Mouse (Mus musculus) c-Kit-positive CD71-negative TER-119-negative erythroid progenitor cells, embryonic 14.5 days (primary cell): Measurements from ENCODE around the gene Ndnf.

ENCODE experiments used
- DNase-seq: peaks from one replicate; pipeline ENCODE4 v3.0.0-alpha.2; 2013; ENCODE audit warnings: low read depth

Ndnf gene

GRCm38 (mm10) chr6:65671451-65671850, at the start of gene Ndnf:
Gene Ndnf, plus strand, starts transcription at chr6:65671590.
- no peak for DNase-seq

DNA sequence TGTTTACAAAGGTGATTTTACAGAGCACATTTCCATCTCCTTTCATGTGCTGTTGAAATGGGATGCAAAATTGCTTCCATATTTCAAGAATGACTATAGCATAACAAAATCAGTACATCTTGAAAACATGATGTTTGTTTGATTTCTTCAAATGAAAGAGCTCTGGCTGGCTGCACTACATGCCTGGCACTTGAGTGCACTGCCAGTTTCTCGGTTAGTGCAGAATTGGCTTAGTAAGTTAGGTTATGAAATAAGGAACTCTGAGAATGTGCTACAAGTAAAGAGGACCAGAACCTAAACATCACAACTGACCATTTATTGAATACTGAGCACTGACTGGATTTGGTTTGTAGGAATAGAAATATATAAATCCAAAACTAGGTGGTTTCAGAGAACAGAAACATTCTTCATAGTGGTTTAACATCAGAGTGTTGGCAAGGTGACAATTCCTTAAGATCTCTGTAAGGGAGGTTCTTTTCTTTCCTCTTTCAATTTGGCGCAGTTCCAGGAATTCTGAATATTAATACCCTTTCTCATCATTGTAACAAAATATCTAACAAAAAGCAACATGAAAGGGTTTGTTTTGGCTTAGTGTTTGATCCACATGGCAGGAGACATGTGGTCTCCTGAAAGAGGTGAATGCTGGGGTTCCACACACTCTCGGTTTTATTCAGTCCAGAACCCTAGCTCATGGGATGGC, 48.2 kb upstream of the Ndnf start:
- no peak for DNase-seq

DNA sequence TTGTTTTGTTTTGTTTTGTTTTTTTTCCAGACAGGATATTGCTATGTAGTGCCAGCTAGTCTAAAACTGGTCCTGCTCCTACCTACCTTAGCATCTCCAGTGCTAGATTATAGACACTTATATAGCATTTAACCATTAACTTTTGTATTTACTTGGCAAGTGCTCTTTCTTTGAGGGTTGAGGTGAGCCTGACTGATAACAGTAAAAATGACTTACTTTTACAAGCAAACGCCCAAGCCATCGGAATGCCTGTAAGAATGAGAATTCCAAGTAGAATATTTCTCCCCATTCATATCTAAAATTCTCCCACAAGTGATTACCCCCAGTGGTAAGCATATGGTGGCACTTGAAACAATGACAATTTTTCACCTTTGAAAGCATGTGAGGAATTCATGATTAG, 40.8 kb upstream of the Ndnf start:
- DNase-seq: no peak

DNA sequence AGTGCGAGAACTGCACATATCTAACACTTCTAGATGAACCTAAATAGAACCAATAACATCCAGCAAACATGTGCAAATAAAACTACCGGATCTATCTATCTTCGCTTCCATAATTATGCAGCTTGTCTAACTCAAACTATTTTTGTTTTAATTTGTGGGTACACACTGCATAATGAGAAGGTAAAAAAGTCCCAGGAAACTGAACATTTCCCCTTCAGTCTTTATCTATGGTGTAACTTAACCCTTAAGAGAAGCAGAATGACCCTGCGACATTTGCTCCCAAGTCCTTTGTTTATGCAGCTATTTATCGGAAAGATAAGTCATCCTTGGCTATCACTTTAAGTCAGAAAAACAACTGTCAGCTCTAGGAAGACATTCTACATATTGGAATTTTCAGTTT, 39.2 kb upstream of the Ndnf start:
- no peak for DNase-seq

DNA sequence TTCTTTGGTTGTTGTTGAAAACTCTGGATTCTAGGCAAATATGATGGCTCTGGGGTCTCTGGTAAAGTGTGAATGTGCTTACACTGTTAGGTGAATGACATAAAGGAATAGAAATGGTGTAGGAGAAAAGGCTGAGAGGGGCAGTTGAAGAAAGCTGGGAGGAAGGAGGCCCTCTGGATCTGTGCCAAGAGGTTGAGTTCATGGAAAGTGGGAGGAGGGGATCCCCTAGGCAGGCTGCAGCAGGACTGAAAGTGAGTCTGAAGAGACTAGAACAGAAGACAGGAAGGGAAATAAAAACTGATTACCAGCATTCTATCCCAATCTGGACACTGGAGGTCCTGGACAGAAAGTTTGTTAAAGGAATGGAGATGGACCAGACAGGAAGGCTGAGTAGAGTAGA, 29.0 kb upstream of the Ndnf start:
- no peak for DNase-seq

- DNase-seq: no peak
Measured at GRCm38 (mm10) chr6:65644110-65644509, 27.3 kb upstream of the Ndnf start.

DNA sequence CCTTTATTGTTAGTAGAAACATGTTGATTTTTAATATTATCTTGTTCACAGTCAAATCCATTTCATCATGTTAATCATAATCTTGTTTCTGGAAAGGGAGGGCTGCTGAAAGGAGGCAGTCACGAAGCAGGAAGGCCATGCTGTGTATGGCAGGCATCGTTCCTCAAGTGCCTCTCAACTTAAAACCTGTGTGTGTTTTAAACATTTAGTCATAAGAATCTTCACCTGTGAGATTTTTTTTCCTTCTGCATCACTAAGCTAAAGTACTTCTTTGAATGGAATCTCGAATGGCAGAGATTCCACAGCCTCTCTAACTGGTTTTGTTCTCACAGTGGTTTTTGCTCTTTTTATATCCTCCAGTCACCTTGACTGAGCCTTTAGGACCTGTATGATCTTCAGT, 25.0 kb upstream of the Ndnf start:
- DNase-seq: no peak

DNA sequence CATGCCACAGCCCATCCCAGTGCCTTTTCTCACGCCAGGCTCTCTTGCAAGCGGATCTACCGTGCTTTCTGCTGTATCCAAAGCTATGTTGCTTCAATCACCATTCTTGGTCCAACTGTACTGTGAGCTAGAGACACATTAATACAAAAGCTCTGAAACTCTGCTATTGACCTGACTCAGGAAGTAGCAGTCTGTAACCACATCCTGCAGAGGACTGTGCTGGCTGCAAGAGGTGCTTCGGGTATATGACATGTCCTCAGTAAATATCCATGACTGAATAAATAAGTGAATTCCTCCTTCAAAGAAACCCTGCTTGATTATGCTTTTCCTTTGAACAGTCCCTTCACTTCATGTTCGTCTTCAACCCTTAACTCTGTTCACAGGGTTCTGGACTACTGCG, 23.7 kb upstream of the Ndnf start:
- DNase-seq: no peak

DNA sequence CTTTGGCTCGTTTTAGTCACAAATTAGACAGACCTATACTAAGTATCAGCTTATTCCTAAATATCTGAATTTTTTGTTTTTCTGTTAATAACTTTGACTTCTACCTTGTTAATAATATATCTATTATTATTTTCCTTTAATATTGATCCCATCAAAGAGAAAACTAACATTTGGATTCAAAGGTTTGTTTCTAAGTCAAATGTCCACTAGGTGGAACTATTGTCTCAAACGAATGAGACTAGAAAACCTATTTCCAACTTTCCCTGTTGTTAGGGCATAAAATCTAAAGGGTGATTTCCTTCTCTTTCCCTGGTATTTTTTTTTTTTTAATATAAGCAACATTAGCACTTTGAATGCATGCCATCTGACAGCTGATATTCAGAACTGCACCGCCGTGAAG, 20.0 kb upstream of the Ndnf start:
- no peak for DNase-seq

DNA sequence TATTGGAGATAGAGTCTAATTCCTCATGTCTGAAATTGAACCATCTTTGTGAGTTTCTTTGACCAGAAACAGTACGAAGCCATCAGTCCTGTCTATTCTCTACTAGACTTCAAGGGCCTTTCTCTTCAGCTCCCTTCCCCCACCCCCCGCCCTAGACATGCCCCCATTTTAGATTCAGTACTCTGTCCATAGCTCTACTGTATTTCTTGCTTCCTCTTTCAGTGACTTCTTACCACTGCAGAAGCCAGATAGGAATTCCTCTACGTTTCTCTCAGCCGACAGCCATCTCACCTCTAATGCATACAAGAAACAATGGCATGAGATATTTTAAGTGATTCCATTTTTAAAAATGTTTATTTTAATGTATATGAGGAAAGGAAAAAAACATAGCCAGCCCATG, 10.1 kb upstream of the Ndnf start:
- no peak for DNase-seq

DNA sequence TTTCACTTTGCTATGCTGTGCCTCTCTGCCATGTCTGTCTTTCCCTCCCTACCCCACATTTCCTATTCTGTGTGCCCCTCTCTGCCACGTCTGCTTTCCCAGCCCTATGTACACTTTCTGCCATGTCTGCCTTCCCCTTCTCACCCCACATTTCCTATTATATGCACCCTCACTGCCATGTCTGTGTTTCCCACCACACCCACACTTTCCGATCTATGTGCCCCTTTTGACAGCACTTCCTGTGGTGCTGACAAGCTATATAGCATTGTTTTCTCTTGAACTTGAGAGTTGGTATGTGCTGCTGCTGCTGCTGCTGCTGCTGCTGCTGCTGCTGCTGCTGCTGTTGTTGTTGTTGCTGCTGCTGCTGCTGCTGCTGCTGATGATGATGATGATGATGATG, 9.3 kb upstream of the Ndnf start:
- DNase-seq: no peak

GRCm38 (mm10) chr6:65663990-65664389, 7.4 kb upstream of the Ndnf start:
- no peak for DNase-seq

GRCm38 (mm10) chr6:65666295-65666694, 5.1 kb upstream of the Ndnf start:
- DNase-seq: no peak

DNA sequence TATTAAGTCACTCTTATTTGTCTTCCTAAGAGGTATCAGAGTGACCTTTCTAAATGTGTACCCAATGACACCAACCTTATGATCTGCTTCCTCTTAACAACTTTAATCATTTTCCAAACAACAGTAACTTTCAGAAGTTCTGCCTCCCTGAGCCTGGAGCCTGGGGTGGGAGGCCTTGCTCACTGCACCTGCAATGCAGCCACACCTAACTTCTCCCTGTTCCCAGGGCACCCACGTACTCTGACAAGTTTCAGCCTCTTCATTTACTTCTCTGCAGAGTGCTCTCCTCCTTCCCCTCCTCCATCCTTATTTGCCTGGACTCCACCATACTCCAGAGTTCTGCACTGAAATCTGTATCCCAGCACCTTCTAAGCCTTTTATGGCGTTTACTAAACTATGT, 1.4 kb upstream of the Ndnf start:
- DNase-seq: no peak

DNA sequence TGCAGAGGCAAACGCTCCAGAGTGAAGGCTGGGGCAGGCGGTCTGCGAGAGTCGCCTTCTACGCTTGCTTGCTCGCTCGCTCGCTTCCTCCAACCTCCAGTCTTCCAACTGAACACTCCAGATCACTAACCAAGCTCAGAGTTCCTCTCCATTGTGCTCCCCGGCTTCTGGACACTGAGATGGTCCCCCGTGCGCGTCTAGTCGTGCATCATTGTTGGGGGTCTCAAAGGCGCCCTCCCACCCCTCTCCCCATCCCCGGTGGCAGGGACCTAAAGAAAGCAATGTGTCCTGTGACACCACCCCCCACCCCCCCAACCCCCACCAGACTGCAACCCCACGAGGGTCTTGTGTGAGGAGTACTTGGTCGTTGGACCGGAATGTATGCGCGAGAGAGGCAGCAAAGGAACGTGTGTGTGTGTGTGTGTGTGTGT, 394 bp upstream of the Ndnf start:
- no peak for DNase-seq

- DNase-seq: no peak
Measured at GRCm38 (mm10) chr6:65672131-65673031, 991 bp downstream of the Ndnf start.

- no peak for DNase-seq
Measured at GRCm38 (mm10) chr6:65693938-65694337, 22.5 kb downstream of the Ndnf start.

DNA sequence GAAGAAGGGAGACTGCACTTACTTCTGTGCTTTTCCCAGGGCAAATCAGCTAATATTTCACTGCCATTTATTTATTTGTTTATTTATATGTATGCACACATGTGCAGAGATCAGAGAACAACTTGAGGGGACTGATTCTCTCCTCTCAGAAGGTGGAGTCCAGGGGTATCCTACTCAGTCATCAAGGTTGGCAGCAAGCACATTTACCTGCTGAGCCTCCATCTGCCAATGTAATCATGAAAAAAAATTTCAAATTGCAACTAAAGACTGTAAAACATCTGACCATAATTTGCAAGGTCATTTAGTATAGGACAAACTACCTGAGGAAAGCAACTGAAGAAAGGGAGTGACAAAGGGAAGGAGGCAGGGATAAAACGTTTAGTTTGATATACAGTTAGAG, 49.3 kb downstream of the Ndnf start:
- DNase-seq: no peak

DNA sequence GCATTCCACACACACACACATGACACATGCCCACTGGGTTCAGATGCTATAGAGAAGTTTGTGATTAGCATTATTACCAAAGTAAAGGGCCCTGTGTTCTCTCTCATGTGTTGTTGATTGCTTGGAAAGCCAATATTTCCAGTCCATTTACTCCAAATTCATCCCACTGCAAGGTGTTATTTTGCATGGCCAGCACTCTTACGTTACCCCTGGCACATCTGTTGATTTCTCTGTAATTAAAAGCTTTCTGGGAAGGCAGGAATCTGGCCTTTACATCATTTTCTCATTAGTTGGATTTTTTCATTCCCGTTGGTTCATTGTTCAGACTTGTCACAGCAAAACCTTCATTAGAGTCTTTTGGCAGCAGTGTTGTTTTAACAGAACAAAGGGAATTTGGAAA, 54.3 kb downstream of the Ndnf start:
- no peak for DNase-seq

GRCm38 (mm10) chr6:65728261-65728660, 56.9 kb downstream of the Ndnf start:
- no peak for DNase-seq

- DNase-seq: no peak
Measured at GRCm38 (mm10) chr6:65739442-65739841, 68.1 kb downstream of the Ndnf start.

- DNase-seq: no peak
Measured at GRCm38 (mm10) chr6:65743144-65743870, 71.9 kb downstream of the Ndnf start.

DNA sequence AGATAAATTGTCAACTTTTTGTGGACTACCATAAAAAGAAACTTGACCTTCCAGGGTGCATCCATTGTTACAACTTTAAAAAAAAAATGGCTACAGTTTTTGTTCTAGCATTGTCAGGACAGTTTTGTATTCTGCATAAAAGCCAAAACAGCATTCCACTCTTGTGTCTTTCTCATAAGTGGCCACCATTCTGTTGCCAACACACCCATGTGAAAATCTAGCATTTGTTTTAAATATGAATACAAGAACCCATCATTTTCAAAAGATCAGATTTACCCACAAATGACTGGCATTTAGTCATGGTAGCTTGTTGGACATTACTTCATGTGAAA, 72.4 kb downstream of the Ndnf start:
- no peak for DNase-seq
